Mouse (Mus musculus) right cerebral cortex, postnatal 14 days (tissue): ENCODE measurements at regions not wholly inside any gene's neighbourhood (a gene's known extent, or its start where the extent isn't known, plus 50 kb on each side); places are given as distances from the start of the nearest gene placed in this dataset.
A peak's percentile ranks its signal among the peaks of the same experiment; 100 is the strongest.

ENCODE experiments used
- DNase-seq: peaks from one replicate; pipeline ENCODE4 v3.0.0; 2022

- peak; percentile 72 for DNase-seq
These were observed 302.2 kb downstream of the Cd83 start for GRCm38 (mm10) chr13:44086801-44087200.

GRCm38 (mm10) chr13:44097141-44097540, 312.6 kb downstream of the Cd83 start:
- no peak for DNase-seq

GRCm38 (mm10) chr13:44099511-44099910, 314.9 kb downstream of the Cd83 start:
- DNase-seq = no peak

DNA sequence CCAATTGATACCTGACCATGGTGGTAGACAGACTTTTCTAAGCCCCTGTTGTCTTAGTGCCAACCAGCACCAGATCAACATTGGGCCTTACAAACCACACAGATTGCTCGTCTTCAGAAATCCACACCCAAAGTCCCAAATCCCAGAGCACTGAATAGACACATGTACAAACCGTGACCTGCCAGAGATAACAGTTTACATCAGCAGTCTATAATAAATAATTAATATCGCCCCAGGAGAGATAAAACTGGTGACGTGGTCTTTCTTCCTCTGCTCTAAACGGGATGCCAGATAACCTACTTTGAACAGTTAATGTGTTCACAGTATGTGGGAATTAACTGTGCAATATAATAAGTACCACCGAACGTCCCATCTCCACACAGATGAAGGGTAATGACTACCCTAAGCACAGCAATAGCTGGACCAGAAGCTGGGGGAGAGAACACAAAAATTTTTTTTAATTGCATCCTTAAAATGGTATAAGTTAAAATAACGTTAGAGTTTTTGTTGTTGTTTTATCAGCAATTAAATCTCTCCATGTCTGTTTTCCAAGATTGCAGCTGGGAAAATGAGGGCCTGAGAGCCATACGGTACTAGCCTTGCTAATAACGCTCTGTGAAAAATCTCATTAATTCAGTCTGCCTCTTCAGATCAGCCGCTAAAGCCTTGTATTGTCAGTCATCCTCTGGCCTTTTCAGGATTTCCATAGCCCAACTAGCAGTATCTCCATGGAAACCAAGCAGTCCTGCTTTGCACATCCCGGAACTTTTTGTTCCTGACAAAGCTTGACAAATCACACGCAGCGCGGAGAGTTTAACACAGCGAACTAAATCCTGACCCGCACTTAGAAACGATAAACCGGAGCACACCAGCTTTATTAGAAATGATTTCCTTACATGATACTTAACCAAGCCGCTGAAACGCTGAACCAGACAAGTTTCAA, 315.8 kb downstream of the Cd83 start:
- peak; percentile 17 for DNase-seq

GRCm38 (mm10) chr13:44101161-44101560, 316.6 kb downstream of the Cd83 start:
- no peak for DNase-seq

- DNase-seq = no peak
These were observed 317.2 kb downstream of the Cd83 start for GRCm38 (mm10) chr13:44101806-44102205.

DNA sequence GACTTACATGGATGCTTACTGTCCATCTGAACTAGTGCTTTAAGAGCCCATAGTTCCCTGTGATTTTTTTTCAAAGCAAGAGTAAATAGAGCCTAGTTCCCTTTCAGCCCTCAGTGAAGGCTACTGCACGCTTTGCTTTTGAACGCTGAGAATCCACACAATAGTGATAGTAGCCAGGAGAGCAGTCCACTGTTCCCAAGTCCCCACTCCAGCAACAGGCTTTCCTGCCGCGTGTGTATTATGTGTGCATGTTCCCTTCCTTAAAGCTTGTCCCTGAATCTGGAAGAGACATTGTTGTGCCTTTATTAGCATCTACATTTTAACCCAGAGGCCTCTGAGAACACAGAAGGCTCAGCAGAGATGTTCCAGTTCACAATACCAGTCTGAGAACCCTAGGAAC, 317.7 kb downstream of the Cd83 start:
- no peak for DNase-seq

DNA sequence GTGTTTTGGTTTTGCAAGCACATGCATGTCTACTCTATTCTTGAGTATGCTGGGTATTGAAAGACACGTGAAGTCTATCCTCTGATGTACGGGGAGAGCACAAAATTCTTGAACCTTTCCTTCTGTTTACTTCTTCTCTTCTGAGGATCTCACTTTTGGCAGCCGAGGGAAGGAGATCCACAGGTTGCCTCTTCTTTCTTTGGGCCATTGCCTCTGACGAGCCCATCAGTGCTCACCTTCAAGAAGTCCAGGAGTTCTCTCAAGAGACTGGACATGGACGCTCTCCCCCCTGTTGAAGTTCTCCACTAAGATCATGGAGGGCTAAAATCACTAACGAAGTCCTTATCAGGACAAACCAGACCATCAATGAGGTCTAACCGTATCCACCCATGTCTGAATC, 318.8 kb downstream of the Cd83 start:
- DNase-seq = no peak

- no peak for DNase-seq
These were observed 320.6 kb downstream of the Cd83 start for GRCm38 (mm10) chr13:44105161-44105560.

- no peak for DNase-seq
These were observed 324.1 kb downstream of the Cd83 start for GRCm38 (mm10) chr13:44108695-44109094.

DNA sequence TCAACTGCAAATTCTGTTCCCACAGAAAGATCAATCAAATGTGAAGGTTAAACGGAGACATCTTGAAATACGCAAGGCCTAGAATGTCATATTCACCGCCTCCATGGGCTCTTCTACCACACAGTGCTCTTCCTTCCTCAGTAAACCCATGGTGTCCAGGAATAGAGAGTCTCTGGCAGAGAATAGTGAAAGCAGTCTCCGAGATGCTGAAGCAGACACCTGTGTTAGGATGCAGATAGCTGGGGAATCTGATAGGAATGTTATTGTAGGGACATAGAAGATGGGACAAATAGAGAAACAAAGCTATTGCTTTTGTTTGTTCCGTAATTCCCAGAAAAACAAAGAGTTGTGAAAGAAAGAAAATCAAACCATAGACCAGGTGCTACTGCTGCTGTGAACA, 328.5 kb downstream of the Cd83 start:
- DNase-seq = no peak

DNA sequence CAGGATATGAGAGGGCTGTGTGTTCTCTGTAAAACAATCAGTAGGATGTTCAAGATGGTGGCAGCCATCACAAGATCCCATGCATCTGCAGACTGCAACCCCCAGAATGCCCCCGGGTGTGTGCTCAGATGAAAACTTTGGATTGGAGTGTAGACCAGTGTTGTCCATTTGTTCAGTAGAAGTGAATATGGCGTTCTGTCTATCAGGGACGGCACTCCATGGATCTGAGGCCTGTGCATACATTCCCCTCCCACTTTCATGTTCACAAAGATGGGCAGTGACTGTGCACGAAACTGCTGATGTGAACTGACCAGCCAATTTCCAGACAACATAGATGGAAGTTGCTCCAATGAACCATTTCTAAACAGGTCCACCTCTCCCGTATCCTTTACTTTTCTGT, 330.3 kb downstream of the Cd83 start:
- no peak for DNase-seq

DNA sequence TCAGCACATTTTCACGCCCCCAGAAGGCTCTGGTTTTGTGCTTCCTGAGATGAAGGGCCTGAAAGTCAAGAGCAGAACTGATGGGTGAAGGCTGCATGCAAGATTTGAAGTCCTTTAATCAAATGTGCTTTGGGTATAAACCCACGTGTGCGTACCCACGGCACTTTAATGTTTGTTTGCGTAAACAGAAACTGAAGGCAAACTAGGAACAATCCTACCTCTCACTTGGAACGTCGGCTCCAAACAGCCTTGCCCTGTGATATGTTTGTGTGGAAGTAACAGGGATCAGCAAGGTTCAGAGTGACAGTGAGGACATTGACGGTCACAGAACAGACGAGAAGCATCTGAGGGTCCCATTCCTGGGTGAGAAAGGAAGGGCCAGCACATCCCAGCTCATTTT, 333.3 kb downstream of the Cd83 start:
- no peak for DNase-seq

- no peak for DNase-seq
These were observed 334.3 kb downstream of the Cd83 start for GRCm38 (mm10) chr13:44118846-44119245.

DNA sequence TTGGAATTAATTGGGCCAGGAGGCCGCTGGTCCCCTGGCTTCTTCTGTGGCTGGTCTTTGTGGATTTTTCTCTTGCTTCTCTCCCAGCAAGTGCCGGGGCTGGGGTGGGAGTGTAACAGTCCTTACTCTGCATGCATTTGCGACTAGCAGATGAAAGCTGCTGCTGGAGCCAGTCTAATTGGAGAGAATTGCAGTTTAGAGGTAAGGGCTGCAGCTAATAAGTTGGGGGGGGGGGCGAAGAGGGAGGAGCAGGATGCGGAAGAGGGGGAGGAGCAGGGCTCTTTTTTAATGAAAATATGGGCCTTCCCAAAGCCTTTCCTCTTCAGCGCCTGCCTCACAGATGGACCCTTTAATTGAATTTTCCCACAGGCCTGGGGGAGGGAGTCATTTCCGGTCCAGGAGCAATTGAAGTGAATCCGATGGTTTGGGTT, 336.7 kb downstream of the Cd83 start:
- no peak for DNase-seq

GRCm38 (mm10) chr13:44121932-44122331, 337.4 kb downstream of the Cd83 start:
- no peak for DNase-seq

GRCm38 (mm10) chr13:44126198-44126597, 341.6 kb downstream of the Cd83 start:
- no peak for DNase-seq

GRCm38 (mm10) chr13:44128506-44129274, 344.1 kb downstream of the Cd83 start:
- no peak for DNase-seq

DNA sequence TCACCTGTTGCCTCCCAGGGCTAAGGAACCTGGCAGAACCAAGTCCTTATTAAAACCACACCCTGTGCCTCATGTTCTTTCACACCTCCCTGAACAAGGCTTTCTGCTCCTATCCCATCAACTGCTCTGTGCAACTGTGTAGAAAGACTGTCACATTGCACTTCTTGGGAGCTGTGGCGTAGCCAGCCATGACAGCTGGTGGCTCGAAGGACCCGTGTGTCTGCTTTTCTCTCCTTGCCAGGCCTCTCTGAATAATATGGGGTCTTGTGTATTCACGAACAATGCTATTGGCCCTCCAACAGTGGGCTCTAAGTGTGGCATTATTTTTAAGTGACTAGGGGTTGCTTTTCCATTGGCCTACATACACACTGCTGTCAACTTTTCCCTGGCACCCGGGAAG, 347.3 kb downstream of the Cd83 start:
- DNase-seq = no peak

- no peak for DNase-seq
These were observed 347.9 kb downstream of the Cd83 start for GRCm38 (mm10) chr13:44132510-44132909.

DNA sequence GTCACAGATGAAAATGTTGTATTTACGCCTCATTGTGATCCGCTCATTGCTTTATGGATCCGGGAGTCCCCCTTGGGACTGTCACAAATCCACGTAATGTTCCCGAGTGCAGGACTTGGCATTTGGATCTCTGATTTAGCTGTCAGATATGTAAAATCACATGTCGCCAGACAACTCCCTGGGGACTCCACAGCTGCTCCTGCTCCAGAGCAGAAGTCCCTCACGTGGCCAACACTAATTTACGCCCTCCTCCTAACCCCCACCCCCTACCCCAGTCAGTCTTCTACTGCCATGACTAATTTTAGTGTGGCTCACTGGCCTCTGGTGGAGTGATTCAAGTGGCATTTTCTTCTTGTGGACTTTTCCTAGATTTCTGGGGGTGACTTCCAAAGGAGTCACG, 348.9 kb downstream of the Cd83 start:
- no peak for DNase-seq

GRCm38 (mm10) chr13:44141181-44141580, 356.6 kb downstream of the Cd83 start:
- DNase-seq = no peak

GRCm38 (mm10) chr13:44145441-44145840, 360.9 kb downstream of the Cd83 start:
- no peak for DNase-seq

GRCm38 (mm10) chr13:44147841-44148240, 363.3 kb downstream of the Cd83 start:
- no peak for DNase-seq
